Mouse (Mus musculus) c-Kit-positive CD71-negative TER-119-negative erythroid progenitor cells, embryonic 14.5 days (primary cell): ENCODE data around the gene Olfr373.
"Not testable (repeated sequence)": the region's sequence is repeated elsewhere in the genome, so short reads cannot be mapped to it uniquely, and the experiment has no call there.

Source experiments
- DNase-seq: peaks from one replicate; pipeline ENCODE4 v3.0.0-alpha.2; 2013; ENCODE audit warnings: low read depth

The Olfr373 gene

GRCm38 (mm10) chr8:72082877-72083276 is at the start of gene Olfr373:
Gene Olfr373 (plus strand): TSS chr8:72083177.
- not testable (repeated sequence) for DNase-seq

GRCm38 (mm10) chr8:72040918-72041317 is 42.1 kb upstream of the Olfr373 start, which contains the start of gene Olfr372:
Gene Olfr372 (plus strand): TSS chr8:72041218.
- DNase-seq, result not testable (repeated sequence)

- no peak for DNase-seq
These were observed 40.5 kb upstream of the Olfr373 start for GRCm38 (mm10) chr8:72042493-72042892.

- DNase-seq, result not testable (repeated sequence)
These were observed 28.3 kb upstream of the Olfr373 start for GRCm38 (mm10) chr8:72054633-72055032.

GRCm38 (mm10) chr8:72057643-72058042 is 25.3 kb upstream of the Olfr373 start:
- not testable (repeated sequence) for DNase-seq

- DNase-seq, result not testable (repeated sequence)
These were observed 16.1 kb upstream of the Olfr373 start for GRCm38 (mm10) chr8:72066819-72067399.

GRCm38 (mm10) chr8:72084744-72085143 is 1.8 kb downstream of the Olfr373 start:
- DNase-seq, result no peak

GRCm38 (mm10) chr8:72087611-72088010 is 4.6 kb downstream of the Olfr373 start:
- DNase-seq, result not testable (repeated sequence)

- DNase-seq, result not testable (repeated sequence)
These were observed 13.7 kb downstream of the Olfr373 start for GRCm38 (mm10) chr8:72096721-72097120.

GRCm38 (mm10) chr8:72099377-72100103 is 16.6 kb downstream of the Olfr373 start:
- DNase-seq, result not testable (repeated sequence)

GRCm38 (mm10) chr8:72105165-72105564 is 22.2 kb downstream of the Olfr373 start:
- no peak for DNase-seq

- no peak for DNase-seq
These were observed 23.8 kb downstream of the Olfr373 start, which contains the start of gene Olfr374 for GRCm38 (mm10) chr8:72106740-72107139. Gene Olfr374 (plus strand): TSS chr8:72107040.

- DNase-seq, result no peak
These were observed 27.9 kb downstream of the Olfr373 start for GRCm38 (mm10) chr8:72110876-72111275.

- no peak for DNase-seq
These were observed 29.5 kb downstream of the Olfr373 start for GRCm38 (mm10) chr8:72112486-72112885.

- no peak for DNase-seq
These were observed 32.2 kb downstream of the Olfr373 start for GRCm38 (mm10) chr8:72115202-72115601.

GRCm38 (mm10) chr8:72118616-72119015 is 35.6 kb downstream of the Olfr373 start:
- no peak for DNase-seq

- DNase-seq, result not testable (repeated sequence)
These were observed 38.5 kb downstream of the Olfr373 start for GRCm38 (mm10) chr8:72121486-72121885.

- DNase-seq, result no peak
These were observed 39.0 kb downstream of the Olfr373 start for GRCm38 (mm10) chr8:72121997-72122396.

GRCm38 (mm10) chr8:72127834-72128233 is 44.9 kb downstream of the Olfr373 start:
- no peak for DNase-seq

GRCm38 (mm10) chr8:72131251-72131650 is 48.3 kb downstream of the Olfr373 start:
- DNase-seq, result no peak

GRCm38 (mm10) chr8:72131901-72132300 is 48.9 kb downstream of the Olfr373 start:
- no peak for DNase-seq

- no peak for DNase-seq
These were observed 49.4 kb downstream of the Olfr373 start for GRCm38 (mm10) chr8:72132417-72132816.

GRCm38 (mm10) chr8:72132891-72133290 is 49.9 kb downstream of the Olfr373 start:
- DNase-seq, result no peak
